Mouse (Mus musculus) lung, embryonic 16.5 days (tissue): ENCODE data around the gene Lmbr1l. TPM values are rescaled to one million over a fixed set of nuclear protein-coding genes. Genes with fewer than 3 reads are reported as not detected.
A peak's percentile ranks its signal among the peaks of the same experiment; 100 is the strongest.

ENCODE experiments used
- ATAC-seq: fragments of 200-750 bp; cut with Nextera tagmentation; 2 replicates; pipeline ENCODE4 v1.8.0; 2017; ENCODE audit warnings: low read depth, mild to moderate bottlenecking, moderate library complexity
- H3K27ac ChIP-seq: fragments of 300-500 bp; sonication (generic); 2 replicates; pipeline ENCODE4 v1.5.1; 2014; ENCODE audit warnings: mild to moderate bottlenecking, control low read depth, low read length
- H3K27me3 ChIP-seq: fragments of 300-500 bp; sonication (generic); 2 replicates; pipeline ENCODE4 v1.6.1; 2014; ENCODE audit warnings: low read depth, low read length, mixed read lengths; ENCODE audit not compliant: control insufficient read depth, insufficient read depth
- H3K36me3 ChIP-seq: fragments of 300-500 bp; sonication (generic); 2 replicates; pipeline ENCODE4 v1.6.1; 2014; ENCODE audit warnings: low read length; ENCODE audit not compliant: control insufficient read depth, insufficient read depth
- H3K4me1 ChIP-seq: fragments of 300-500 bp; sonication (generic); replicated peaks from 2 replicates; pipeline ENCODE4 v1.6.1; 2014; ENCODE audit warnings: low read length, mixed read lengths; ENCODE audit not compliant: control insufficient read depth, insufficient read depth
- H3K4me2 ChIP-seq: fragments of 300-500 bp; sonication (generic); 2 replicates; pipeline ENCODE4 v1.6.1; 2014; ENCODE audit warnings: low read depth, low read length, control low read depth
- H3K4me3 ChIP-seq: fragments of 300-500 bp; sonication (generic); 2 replicates; pipeline ENCODE4 v1.5.1; 2014; ENCODE audit warnings: mild to moderate bottlenecking, low read length, control low read depth
- H3K9ac ChIP-seq: fragments of 300-500 bp; sonication (generic); 2 replicates; pipeline ENCODE4 v1.6.1; 2014; ENCODE audit warnings: low read length, control low read depth
- H3K9me3 ChIP-seq: fragments of 300-500 bp; sonication (generic); 2 replicates; pipeline ENCODE4 v1.6.1; 2016; ENCODE audit warnings: low read length; ENCODE audit not compliant: control insufficient read depth
- WGBS: fragments of 180-500 bp; shearing (Covaris S2); extraction: QIAGEN DNeasy Blood & Tissue Kit; methylation state at CpG from one replicate; pipeline ENCODE4 v1.1.7; 2014; 5-methylcytosine and 5-hydroxymethylcytosine counted together
- polyA plus RNA-seq: library from polyadenylated mRNA; unstranded; fragments of >200 nt; fragmentation: Nextera tagmentation; extraction: Ambion mirVana; gene quantifications from 2 replicates; pipeline ENCODE4 v1.2.1, GENCODE M21; 2015

Lmbr1l gene
- polyA plus RNA-seq: 15.7 and 17.3 TPM in 2 replicates

- ATAC-seq: peak; percentile 98
- Histone ChIP-seq H3K36me3 (no peaks in the 10 kb centered on the region), H3K4me1 (peaks cover 9% of the 10 kb centered on the region), H3K27me3 (no peaks in the 10 kb centered on the region), H3K4me3 (peak within 1 kb of the TSS; percentile 80), H3K9me3 (no peaks in the 10 kb centered on the region), H3K9ac (peak within 1 kb of the TSS; percentile 82), H3K27ac (peak within 1 kb of the TSS; percentile 96), H3K4me2 (peak within 1 kb of the TSS; percentile 81)
- under 1% methylated on average over 82 of the region's 82 CpGs for WGBS
These were observed at the start of gene Lmbr1l for GRCm38 (mm10) chr15:98917538-98918498. TSS of gene Lmbr1l (minus strand) at chr15:98918231.

GRCm38 (mm10) chr15:98959531-98959930 is 41.5 kb upstream of the Lmbr1l start:
- peaks cover 2% of the 10 kb centered on the region; the same call in 1 of the 2 replicates for H3K4me1 ChIP-seq
- no peak overlapping the region for H3K4me3 ChIP-seq
- no peaks in the 10 kb centered on the region for H3K27me3 ChIP-seq
- no peaks in the 10 kb centered on the region for H3K36me3 ChIP-seq
- no peak for ATAC-seq
- H3K27ac ChIP-seq: no peak overlapping the region
- 63% methylated on average over 3 of the region's 3 CpGs for WGBS
- no peak overlapping the region for H3K9ac ChIP-seq
- 0 out of 2 replicates have a peak, but pooled peaks cover 3% of the 10 kb centered on the region for H3K9me3 ChIP-seq
- no peak overlapping the region for H3K4me2 ChIP-seq

GRCm38 (mm10) chr15:98958901-98959420 is 40.9 kb upstream of the Lmbr1l start:
- H3K4me3 ChIP-seq: no peak overlapping the region
- 86% methylated on average over 4 of the region's 4 CpGs for WGBS
- H3K4me2 ChIP-seq: no peak overlapping the region
- H3K27me3 ChIP-seq: no peaks in the 10 kb centered on the region
- H3K9me3 ChIP-seq: 0 out of 2 replicates have a peak, but pooled peaks cover 2% of the 10 kb centered on the region
- peaks cover 2% of the 10 kb centered on the region; the same call in 1 of the 2 replicates for H3K4me1 ChIP-seq
- ATAC-seq: no peak
- H3K27ac ChIP-seq: no peak overlapping the region
- H3K36me3 ChIP-seq: no peaks in the 10 kb centered on the region
- no peak overlapping the region for H3K9ac ChIP-seq

DNA sequence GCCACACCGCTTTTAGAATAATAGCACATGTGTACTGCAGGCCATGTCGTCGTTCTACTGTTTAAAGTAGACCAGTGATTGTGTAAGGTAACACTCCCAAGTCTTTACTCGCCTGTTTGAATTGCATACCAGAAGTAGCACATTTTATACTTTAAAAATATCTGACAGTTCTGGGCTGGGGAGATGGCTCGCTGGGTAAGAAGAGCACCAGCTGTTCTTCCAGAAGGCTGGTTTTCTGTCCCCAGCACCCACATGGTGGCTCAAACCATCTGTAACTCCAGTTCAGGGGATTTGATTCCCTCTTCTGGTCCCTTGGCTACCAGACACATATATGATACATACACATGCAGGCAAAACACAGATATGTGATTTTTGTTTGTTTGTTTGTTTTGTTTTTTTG is 39.4 kb upstream of the Lmbr1l start:
- Histone ChIP-seq H3K9ac (no peak overlapping the region), H3K36me3 (no peaks in the 10 kb centered on the region), H3K4me3 (no peak overlapping the region), H3K27ac (no peak overlapping the region), H3K27me3 (no peaks in the 10 kb centered on the region), H3K9me3 (no peaks in the 10 kb centered on the region), H3K4me1 (peaks cover 2% of the 10 kb centered on the region; the same call in 1 of the 2 replicates), H3K4me2 (no peak overlapping the region)
- no peak for ATAC-seq
- WGBS: 60% methylated on average over 5 of the region's 5 CpGs

DNA sequence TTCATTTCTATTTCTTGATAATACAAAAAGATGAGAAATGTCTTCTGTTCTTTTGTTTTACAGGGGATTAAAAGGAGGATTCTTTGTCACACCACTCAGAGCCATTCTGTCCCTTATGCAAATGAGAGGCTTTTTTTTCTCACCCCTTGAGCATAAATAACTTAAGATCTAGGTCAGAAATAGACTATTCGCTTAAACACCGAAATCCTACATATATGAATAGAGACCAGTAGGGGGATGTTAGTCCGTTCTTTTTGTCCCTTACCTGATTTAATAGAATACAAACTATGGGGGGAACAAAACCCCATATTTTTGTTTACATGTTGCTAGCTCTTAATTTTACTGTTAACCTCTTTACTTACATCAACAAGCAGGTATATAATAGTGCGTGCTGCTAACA is 38.0 kb upstream of the Lmbr1l start:
- H3K4me2 ChIP-seq: no peak overlapping the region
- no peak for ATAC-seq

DNA sequence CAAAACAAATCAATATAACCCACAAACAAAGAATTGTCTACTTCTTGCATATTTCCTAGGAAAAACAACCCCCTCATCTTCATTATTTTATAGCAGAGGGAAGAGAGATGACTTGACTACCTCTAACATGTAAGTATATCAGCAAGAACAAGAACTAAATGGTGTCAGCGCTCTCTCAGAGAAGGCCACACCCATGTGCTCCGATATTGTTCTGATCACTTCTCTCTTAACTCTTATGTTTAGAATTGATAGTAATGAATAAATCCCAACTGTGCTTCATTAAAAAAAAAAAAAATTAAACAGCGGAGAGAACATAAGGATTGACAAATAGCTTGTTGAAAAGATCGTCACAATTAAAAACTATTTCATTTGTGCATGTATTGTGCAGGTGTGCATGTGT is 37.3 kb upstream of the Lmbr1l start:
- Histone ChIP-seq H3K4me3 (no peak overlapping the region), H3K27ac (no peak overlapping the region), H3K4me2 (no peak overlapping the region), H3K9me3 (no peaks in the 10 kb centered on the region), H3K4me1 (peaks cover 2% of the 10 kb centered on the region; the same call in 1 of the 2 replicates), H3K36me3 (no peaks in the 10 kb centered on the region), H3K9ac (no peak overlapping the region), H3K27me3 (no peaks in the 10 kb centered on the region)
- WGBS: 84% methylated on average over 4 of the region's 4 CpGs
- ATAC-seq: no peak

More for the DNA sequence above, 38.0 kb upstream of the Lmbr1l start:
- no peak overlapping the region for H3K4me3 ChIP-seq
- H3K36me3 ChIP-seq: no peaks in the 10 kb centered on the region
- 89% methylated on average over 4 of the region's 4 CpGs for WGBS
- H3K27ac ChIP-seq: no peak overlapping the region
- H3K9me3 ChIP-seq: no peaks in the 10 kb centered on the region
- no peak overlapping the region for H3K9ac ChIP-seq
- no peaks in the 10 kb centered on the region for H3K27me3 ChIP-seq
- H3K4me1 ChIP-seq: peaks cover 2% of the 10 kb centered on the region; the same call in 1 of the 2 replicates

DNA sequence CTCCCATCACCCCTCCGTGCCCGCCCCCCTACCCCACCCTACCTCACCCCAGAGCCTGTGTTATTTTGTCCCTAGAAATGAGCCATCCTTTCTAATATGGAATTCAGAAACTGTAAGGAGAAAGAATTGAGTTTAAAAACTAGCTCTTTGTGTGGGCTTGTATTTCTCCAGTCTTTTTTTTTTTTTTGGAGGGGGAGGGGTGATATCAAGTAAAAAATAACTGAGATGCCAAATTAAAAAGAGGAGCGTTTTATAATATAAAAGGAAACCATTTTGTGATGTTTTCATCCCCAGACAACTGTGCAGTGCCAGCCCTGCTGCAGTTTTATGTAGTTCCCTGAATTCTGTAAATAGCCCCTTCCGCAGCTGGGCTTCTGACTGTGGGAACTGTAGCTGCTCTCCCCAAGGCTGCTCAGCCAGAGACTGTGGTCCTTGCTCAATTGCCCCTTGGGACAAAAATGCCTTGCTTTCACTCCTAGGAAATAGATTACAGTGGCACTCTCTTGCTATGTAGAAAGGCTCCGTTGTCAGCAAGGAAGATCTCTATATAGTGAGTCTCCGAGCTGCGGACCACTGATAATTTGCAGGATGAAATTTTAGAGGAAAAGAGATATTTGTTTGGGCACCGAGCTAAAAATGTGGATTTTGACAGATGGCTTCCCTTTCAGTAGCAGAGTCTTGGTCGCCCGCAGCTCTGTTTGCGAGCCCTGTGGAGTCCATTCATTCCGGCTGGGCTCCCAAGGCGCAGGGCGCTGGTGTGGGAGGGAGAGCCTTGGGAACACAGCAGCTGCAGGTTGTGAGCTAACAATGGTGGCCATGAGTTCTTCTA is 36.6 kb upstream of the Lmbr1l start:
- H3K4me1 ChIP-seq: peaks cover 2% of the 10 kb centered on the region; the same call in 1 of the 2 replicates
- H3K36me3 ChIP-seq: peaks cover 1% of the 10 kb centered on the region; the same call in 1 of the 2 replicates
- H3K9me3 ChIP-seq: no peaks in the 10 kb centered on the region
- H3K4me3 ChIP-seq: peak overlapping the region; percentile 18; the same call in 1 of the 2 replicates
- no peaks in the 10 kb centered on the region for H3K27me3 ChIP-seq
- peak overlapping the region; percentile 50 for H3K9ac ChIP-seq
- peak overlapping the region; percentile 38; the same call in 1 of the 2 replicates for H3K4me2 ChIP-seq
- ATAC-seq: no peak
- peak overlapping the region; percentile 61; the same call in 1 of the 2 replicates for H3K27ac ChIP-seq
- 29% methylated on average over 14 of the region's 14 CpGs for WGBS

GRCm38 (mm10) chr15:98953401-98954356 is 35.6 kb upstream of the Lmbr1l start, which contains the start of the genes Gm49450 and Tuba1a:
TSS of gene Gm49450 (minus strand) at chr15:98953551.
TSS of gene Tuba1a (minus strand) at chr15:98953703.
- Histone ChIP-seq H3K36me3 (peaks cover 4% of the 10 kb centered on the region; the same call in 1 of the 2 replicates), H3K4me3 (peak within 1 kb of the TSS; percentile 86), H3K9ac (peak within 1 kb of the TSS; percentile 89), H3K9me3 (no peaks in the 10 kb centered on the region), H3K4me2 (peak within 1 kb of the TSS; percentile 55), H3K4me1 (peaks cover 2% of the 10 kb centered on the region; the same call in 1 of the 2 replicates), H3K27ac (peak within 1 kb of the TSS; percentile 95), H3K27me3 (no peaks in the 10 kb centered on the region)
- 6% methylated on average over 28 of the region's 28 CpGs for WGBS
- peak; percentile 98 for ATAC-seq
